ENCODE assay signal across 8 mouse cellular contexts in genomic region chr8:121948321-121949145, GRCm38 (mm10). TPM values are rescaled to one million over a fixed set of nuclear protein-coding genes. Genes with fewer than 3 reads are reported as not detected.
DNase-seq lines count a peak whose midpoint lies in the region; ATAC-seq and TF ChIP-seq lines count a peak whose summit lies in the region.

No protein-coding gene starts in this region.

- no peaks in the 10 kb centered on the region for H3K27me3 ChIP-seq in thymus, adult 2 months (ENCODE audit: control insufficient read depth, insufficient read depth, low read length)
- no peaks in the 10 kb centered on the region for H3K27me3 ChIP-seq in limb, embryonic 11.5 days (ENCODE audit: control insufficient read depth, insufficient read depth, low read length)
- no peaks in the 10 kb centered on the region for H3K27me3 ChIP-seq in small intestine, adult 2 months (ENCODE audit: control insufficient read depth, insufficient read depth, low read length)

- H3K9me3 ChIP-seq in limb, embryonic 11.5 days (ENCODE audit: control insufficient read depth, low read length): no peaks in the 10 kb centered on the region

- H3K36me3 ChIP-seq in thymus, adult 2 months (ENCODE audit: control insufficient read depth, insufficient read depth, low read length): no peaks in the 10 kb centered on the region
- H3K36me3 ChIP-seq in limb, embryonic 11.5 days (ENCODE audit: control insufficient read depth, insufficient read depth, low read length): peaks cover 4% of the 10 kb centered on the region; the same call in 1 of the 2 replicates
- no peaks in the 10 kb centered on the region for H3K36me3 ChIP-seq in small intestine, adult 2 months (ENCODE audit: control insufficient read depth, insufficient read depth, low read length)

- H3K9ac ChIP-seq in limb, embryonic 11.5 days (ENCODE audit: low read length): peak overlapping the region; percentile 53; the same call in 1 of the 2 replicates

- peak; percentile 54 for DNase-seq in CD4-positive, CD25-positive, alpha-beta regulatory T cell, adult 2 months (ENCODE audit: low read depth, low spot score)
- no peak for DNase-seq in thymus, adult 2 months
- no peak for DNase-seq in thymus, postnatal 0 days (ENCODE audit: low spot score)
- no peak for DNase-seq in limb, embryonic 11.5 days (ENCODE audit: low spot score)
- no peak for DNase-seq in left cerebral cortex, adult 18-20 months (ENCODE audit: low spot score in 2 of 2)
- no peak for DNase-seq in left cerebral cortex, postnatal 36 days (ENCODE audit: low spot score in 2 of 2)

- peak overlapping the region; percentile 53 for H3K4me3 ChIP-seq in thymus, adult 2 months (ENCODE audit: control insufficient read depth, insufficient read depth, low read length)
- peak overlapping the region; percentile 32 for H3K4me3 ChIP-seq in limb, embryonic 11.5 days (ENCODE audit: low read depth, low read length)
- peak overlapping the region; percentile 59 for H3K4me3 ChIP-seq in small intestine, adult 2 months (ENCODE audit: low read depth, low read length)

- no peak for ATAC-seq in CD4-positive, CD25-positive, alpha-beta regulatory T cell, adult 4 months
- no peak for ATAC-seq in limb, embryonic 11.5 days (ENCODE audit: insufficient number of reproducible peaks, low FRiP score, low TSS enrichment, low read depth)

- 62% methylated on average over 19 of the region's 19 CpGs for WGBS in thymus, adult 2 months
- WGBS in limb, embryonic 11.5 days: 60% methylated on average over 19 of the region's 19 CpGs
- 48% methylated on average over 19 of the region's 19 CpGs for WGBS in small intestine, adult 2 months

- no peak for TF ChIP-seq CTCF in thymus, adult 2 months (IDR thresholded peaks at IDR 0.05; ENCODE audit: borderline replicate concordance, control insufficient read depth, extremely low read depth, insufficient read depth, low read length, poor library complexity)
- TF ChIP-seq CTCF in small intestine, adult 2 months (IDR thresholded peaks at IDR 0.05; ENCODE audit: extremely low read depth, insufficient read length, insufficient replicate concordance, low read depth, low read length): no peak

- intact Hi-C loops in left cerebral cortex, postnatal 36 days (cut with DNase I): no loop called here

- H3K4me1 ChIP-seq in thymus, adult 2 months (replicated peaks; ENCODE audit: control insufficient read depth, insufficient read depth, low read length): peaks cover 34% of the 10 kb centered on the region
- H3K4me1 ChIP-seq in limb, embryonic 11.5 days (ENCODE audit: control insufficient read depth, insufficient read depth, low read length): peaks cover 23% of the 10 kb centered on the region
- peaks cover 18% of the 10 kb centered on the region for H3K4me1 ChIP-seq in small intestine, adult 2 months (ENCODE audit: control insufficient read depth, insufficient read depth, insufficient read length, low read length)

- H3K4me2 ChIP-seq in limb, embryonic 11.5 days (ENCODE audit: low read depth, severe bottlenecking): peak overlapping the region; percentile 72

- TF ChIP-seq POLR2A in thymus, adult 2 months (IDR thresholded peaks at IDR 0.05; ENCODE audit: control insufficient read depth, extremely low read depth, insufficient read depth, low read length, poor library complexity): no peak
- no peak for TF ChIP-seq POLR2A in small intestine, adult 2 months (IDR thresholded peaks at IDR 0.05; ENCODE audit: low read depth, low read length)

- H3K27ac ChIP-seq in thymus, adult 2 months (ENCODE audit: control insufficient read depth, insufficient read depth, low read length): no peak overlapping the region; the same call in 1 of the 2 replicates
- H3K27ac ChIP-seq in limb, embryonic 11.5 days (replicated peaks; ENCODE audit: low read depth, low read length): peak overlapping the region; percentile 88
- no peak overlapping the region for H3K27ac ChIP-seq in small intestine, adult 2 months (ENCODE audit: insufficient read depth, low read depth, low read length)

RNA-seq across cellular contexts. Expression of gene Banp, which starts 1.0 kb away (rescaled TPM):
- polyA plus RNA-seq in CD4-positive, CD25-positive, alpha-beta regulatory T cell, adult 4 months (2017; shearing (Covaris generic)): 10 to 100 TPM; 34.5 to 47.5 TPM
- polyA plus RNA-seq in thymus, adult 2 months (2012; rRNA removed): 151 and 153 TPM in 2 replicates
- polyA plus RNA-seq in thymus, postnatal 0 days (2015; fragmentation: Nextera tagmentation; extraction: Ambion mirVana): 29.4 and 38.9 TPM in 2 replicates
- polyA plus RNA-seq in limb, embryonic 11.5 days (2014; fragmentation: Nextera tagmentation; extraction: Ambion mirVana): 57.9 and 58.1 TPM in 2 replicates
- polyA plus RNA-seq in small intestine, adult 2 months (2012; rRNA removed): 24.7 and 34.3 TPM in 2 replicates
- 10 to 100 TPM; 44.5 to 52.3 TPM for total RNA-seq in left cerebral cortex, adult 18-20 months (2021)
- total RNA-seq in left cerebral cortex, postnatal 36 days (2021): 10 to 100 TPM; 25.8 to 47.8 TPM

RNA-seq across cellular contexts. Expression of gene Car5a, which starts 3.8 kb away (rescaled TPM):
- polyA plus RNA-seq in CD4-positive, CD25-positive, alpha-beta regulatory T cell, adult 4 months (2017; shearing (Covaris generic)): not detected
- polyA plus RNA-seq in thymus, adult 2 months (2012; rRNA removed): 0.75 TPM in 1 of 2 replicates, not detected in the other
- polyA plus RNA-seq in thymus, postnatal 0 days (2015; fragmentation: Nextera tagmentation; extraction: Ambion mirVana): 0.13 and 0.22 TPM in 2 replicates
- not detected in 2 replicates for polyA plus RNA-seq in limb, embryonic 11.5 days (2014; fragmentation: Nextera tagmentation; extraction: Ambion mirVana)
- 0.11 TPM in 1 of 2 replicates, not detected in the other for polyA plus RNA-seq in small intestine, adult 2 months (2012; rRNA removed)
- total RNA-seq in left cerebral cortex, adult 18-20 months (2021): under 1 TPM; 0.33 to 0.35 TPM
- total RNA-seq in left cerebral cortex, postnatal 36 days (2021): not detected

RNA-seq across cellular contexts. Expression of gene Slc7a5, which starts 41.0 kb away (rescaled TPM):
- polyA plus RNA-seq in CD4-positive, CD25-positive, alpha-beta regulatory T cell, adult 4 months (2017; shearing (Covaris generic)): 1 to 10 TPM; 1.8 to 3.3 TPM
- 45.9 and 66.8 TPM in 2 replicates for polyA plus RNA-seq in thymus, adult 2 months (2012; rRNA removed)
- 15.0 and 16.7 TPM in 2 replicates for polyA plus RNA-seq in thymus, postnatal 0 days (2015; fragmentation: Nextera tagmentation; extraction: Ambion mirVana)
- polyA plus RNA-seq in limb, embryonic 11.5 days (2014; fragmentation: Nextera tagmentation; extraction: Ambion mirVana): 15.2 and 17.0 TPM in 2 replicates
- polyA plus RNA-seq in small intestine, adult 2 months (2012; rRNA removed): 10.9 and 11.5 TPM in 2 replicates
- total RNA-seq in left cerebral cortex, adult 18-20 months (2021): 10 to 100 TPM; 53.0 to 54.4 TPM
- 10 to 100 TPM; 61.9 to 73.8 TPM for total RNA-seq in left cerebral cortex, postnatal 36 days (2021)
